Comparison of ENCODE assay signal across 21 mouse cellular contexts in genomic region chr10:110154873-110155237, GRCm38 (mm10).
A peak's percentile ranks its signal among the peaks of the same experiment; 100 is the strongest.
DNase-seq lines count a peak whose midpoint lies in the region; ATAC-seq lines count a peak whose summit lies in the region.
"Had no signal": no experiment of that assay in that cellular context is flagged by ENCODE, and none has a peak within 500 bp of the region (broad histone marks: within the 10 kb centered on the region; RNA-seq: fewer than 3 reads in every experiment).

No protein-coding gene starts in this region.

- DNase-seq in neural tube, embryonic 11.5 days (ENCODE audit: low spot score), result no peak
- DNase-seq in neural tube, embryonic 10.5 days (ENCODE audit: extremely low spot score, low spot score), result no peak
- DNase-seq in ovary, adult 18-20 months (ENCODE audit: low spot score), result no peak
- DNase-seq in frontal cortex, postnatal 14 days (ENCODE audit: low spot score in 2 of 2), result no peak
- no peak for DNase-seq in left cerebral cortex, adult 8-10 months (ENCODE audit: low spot score in 2 of 2)
- DNase-seq: adrenal gland, adult 8-10 months; cerebellum, adult 9-11 months; gastrocnemius, postnatal 36 days; lung, embryonic 14.5 days; right cerebral cortex, postnatal 14 days; spleen, adult 18-20 months; thymus, postnatal 4 days had no signal

- H3K4me2 ChIP-seq in forebrain, embryonic 13.5 days, result no peak overlapping the region
- no peak overlapping the region for H3K4me2 ChIP-seq in forebrain, embryonic 12.5 days
- no peak overlapping the region for H3K4me2 ChIP-seq in neural tube, embryonic 11.5 days (ENCODE audit: low read depth)
- H3K4me2 ChIP-seq in midbrain, embryonic 16.5 days (ENCODE audit: low read length), result no peak overlapping the region
- H3K4me2 ChIP-seq: embryonic facial prominence, embryonic 12.5 days; heart, embryonic 15.5 days; limb, embryonic 12.5 days; liver, embryonic 12.5 days; lung, embryonic 14.5 days had no signal

- H3K27ac ChIP-seq in forebrain, embryonic 13.5 days, result no peak overlapping the region
- H3K27ac ChIP-seq in forebrain, embryonic 12.5 days, result no peak overlapping the region
- no peak overlapping the region for H3K27ac ChIP-seq in neural tube, embryonic 11.5 days (ENCODE audit: low read depth, low read length)
- no peak overlapping the region for H3K27ac ChIP-seq in midbrain, embryonic 16.5 days (ENCODE audit: low read length)
- H3K27ac ChIP-seq: embryonic facial prominence, embryonic 12.5 days; heart, embryonic 15.5 days; limb, embryonic 12.5 days; liver, embryonic 12.5 days had no signal

- no peaks in the 10 kb centered on the region for H3K9me3 ChIP-seq in forebrain, embryonic 13.5 days (replicated peaks)
- no peaks in the 10 kb centered on the region for H3K9me3 ChIP-seq in forebrain, embryonic 12.5 days
- H3K9me3 ChIP-seq in neural tube, embryonic 11.5 days (ENCODE audit: control insufficient read depth, low read length), result no peaks in the 10 kb centered on the region
- H3K9me3 ChIP-seq in midbrain, embryonic 16.5 days (replicated peaks; ENCODE audit: control insufficient read depth, low read length, poor library complexity, severe bottlenecking), result no peaks in the 10 kb centered on the region
- H3K9me3 ChIP-seq: embryonic facial prominence, embryonic 12.5 days; heart, embryonic 15.5 days; limb, embryonic 12.5 days; liver, embryonic 12.5 days had no signal

- H3K9ac ChIP-seq in forebrain, embryonic 13.5 days, result no peak overlapping the region
- H3K9ac ChIP-seq in forebrain, embryonic 12.5 days, result no peak overlapping the region
- H3K9ac ChIP-seq in neural tube, embryonic 11.5 days (ENCODE audit: low read length), result no peak overlapping the region
- H3K9ac ChIP-seq in midbrain, embryonic 16.5 days (ENCODE audit: low read depth, low read length), result no peak overlapping the region
- H3K9ac ChIP-seq: embryonic facial prominence, embryonic 12.5 days; heart, embryonic 15.5 days; limb, embryonic 12.5 days; liver, embryonic 12.5 days; lung, embryonic 14.5 days had no signal

- H3K4me3 ChIP-seq in forebrain, embryonic 13.5 days, result no peak overlapping the region
- H3K4me3 ChIP-seq in forebrain, embryonic 12.5 days (replicated peaks), result no peak overlapping the region
- H3K4me3 ChIP-seq in neural tube, embryonic 11.5 days (ENCODE audit: low read depth, low read length), result no peak overlapping the region
- H3K4me3 ChIP-seq in midbrain, embryonic 16.5 days (ENCODE audit: low read depth, low read length), result no peak overlapping the region
- H3K4me3 ChIP-seq: embryonic facial prominence, embryonic 12.5 days; heart, embryonic 15.5 days; limb, embryonic 12.5 days; liver, embryonic 12.5 days had no signal

- 35% methylated on average over 1 of the region's 1 CpGs for WGBS in forebrain, embryonic 13.5 days
- 44% methylated on average over 1 of the region's 1 CpGs for WGBS in forebrain, embryonic 12.5 days
- WGBS in neural tube, embryonic 11.5 days, result 71% methylated on average over 1 of the region's 1 CpGs
- 11% methylated on average over 1 of the region's 1 CpGs for WGBS in midbrain, embryonic 16.5 days

- H3K27me3 ChIP-seq in forebrain, embryonic 13.5 days, result no peaks in the 10 kb centered on the region
- H3K27me3 ChIP-seq in forebrain, embryonic 12.5 days, result no peaks in the 10 kb centered on the region
- no peaks in the 10 kb centered on the region for H3K27me3 ChIP-seq in neural tube, embryonic 11.5 days (ENCODE audit: control insufficient read depth, insufficient read depth, low read length)
- no peaks in the 10 kb centered on the region for H3K27me3 ChIP-seq in midbrain, embryonic 16.5 days (ENCODE audit: control insufficient read depth, insufficient read depth, low read depth, low read length)
- H3K27me3 ChIP-seq: embryonic facial prominence, embryonic 12.5 days; heart, embryonic 15.5 days; limb, embryonic 12.5 days; liver, embryonic 12.5 days had no signal

- ATAC-seq in forebrain, embryonic 13.5 days, result peak; percentile 65
- ATAC-seq in forebrain, embryonic 12.5 days (ENCODE audit: low FRiP score), result no peak
- peak; percentile 31; the same call in 1 of the 2 replicates for ATAC-seq in neural tube, embryonic 11.5 days (ENCODE audit: insufficient read depth, low FRiP score, low TSS enrichment)
- ATAC-seq in midbrain, embryonic 16.5 days, result peak; percentile 46; the same call in 1 of the 2 replicates
- ATAC-seq: intestine, postnatal 0 days; liver, embryonic 12.5 days; Patski had no signal

- no peaks in the 10 kb centered on the region for H3K36me3 ChIP-seq in forebrain, embryonic 13.5 days (ENCODE audit: poor library complexity, severe bottlenecking)
- no peaks in the 10 kb centered on the region for H3K36me3 ChIP-seq in forebrain, embryonic 12.5 days (replicated peaks)
- H3K36me3 ChIP-seq in neural tube, embryonic 11.5 days (ENCODE audit: control insufficient read depth, insufficient read depth, low read length), result no peaks in the 10 kb centered on the region
- no peaks in the 10 kb centered on the region for H3K36me3 ChIP-seq in midbrain, embryonic 16.5 days (ENCODE audit: control insufficient read depth, insufficient read depth, low read length)
- H3K36me3 ChIP-seq: embryonic facial prominence, embryonic 12.5 days; heart, embryonic 15.5 days; limb, embryonic 12.5 days; liver, embryonic 12.5 days had no signal

- H3K4me1 ChIP-seq in forebrain, embryonic 13.5 days, result peaks cover 21% of the 10 kb centered on the region
- peaks cover 8% of the 10 kb centered on the region; the same call in 1 of the 2 replicates for H3K4me1 ChIP-seq in forebrain, embryonic 12.5 days
- H3K4me1 ChIP-seq in neural tube, embryonic 11.5 days (ENCODE audit: control insufficient read depth, insufficient read depth, low read length), result 0 out of 2 replicates have a peak, but pooled peaks cover 4% of the 10 kb centered on the region
- H3K4me1 ChIP-seq in midbrain, embryonic 16.5 days (ENCODE audit: control insufficient read depth, insufficient read depth, low read length), result peaks cover 22% of the 10 kb centered on the region
- H3K4me1 ChIP-seq: embryonic facial prominence, embryonic 12.5 days; liver, embryonic 12.5 days had no signal
